Mouse (Mus musculus) testis, adult 2 months (tissue): Measurements from ENCODE around the gene Pnkp.

Experiments
- CTCF ChIP-seq: fragments of 200-500 bp; IDR thresholded peaks from 2 replicates; pipeline ENCODE4 v1.5.1; 2012; ENCODE audit warnings: low read depth, mild to moderate bottlenecking, inconsistent platforms, low read length, moderate library complexity; ENCODE audit not compliant: control insufficient read depth, insufficient read depth, insufficient replicate concordance
- POLR2A ChIP-seq: fragments of 200-500 bp; IDR thresholded peaks from 2 replicates; pipeline ENCODE4 v1.6.1; 2012; ENCODE audit warnings: low read depth, mild to moderate bottlenecking, inconsistent platforms, low read length, moderate library complexity; ENCODE audit not compliant: control insufficient read depth

GRCm38 (mm10) chr7:44852259-44853027, 4.5 kb upstream of the Pnkp start:
- TF ChIP-seq CTCF (no peak), POLR2A (no peak)
